ENCODE assay signal across 16 mouse cellular contexts in genomic region chr8:107401866-107402265, GRCm38 (mm10). TPM values are rescaled to one million over a fixed set of nuclear protein-coding genes. Genes with fewer than 3 reads are reported as not detected.
DNase-seq lines count a peak whose midpoint lies in the region; ATAC-seq and TF ChIP-seq lines count a peak whose summit lies in the region.
"Had no signal": no experiment of that assay in that cellular context is flagged by ENCODE, and none has a peak within 500 bp of the region (broad histone marks: within the 10 kb centered on the region; RNA-seq: fewer than 3 reads in every experiment).

No protein-coding gene starts in this region.

- H3K36me3 ChIP-seq in limb, embryonic 10.5 days = 0 out of 2 replicates have a peak, but pooled peaks cover under 1% of the 10 kb centered on the region
- no peaks in the 10 kb centered on the region for H3K36me3 ChIP-seq in myocyte (ENCODE audit: control insufficient read depth, insufficient read depth)
- no peaks in the 10 kb centered on the region for H3K36me3 ChIP-seq in midbrain, embryonic 15.5 days (replicated peaks)
- no peaks in the 10 kb centered on the region for H3K36me3 ChIP-seq in hindbrain, embryonic 10.5 days

- no peak for DNase-seq in layer of hippocampus, adult 2 months (ENCODE audit: low spot score in 2 of 2)
- DNase-seq in layer of hippocampus, postnatal 25 days (ENCODE audit: extremely low spot score in 1 of 2, low spot score in 1 of 2) = no peak
- DNase-seq in NIH3T3 (ENCODE audit: low read depth) = peak; percentile 31
- no peak for DNase-seq in limb, embryonic 10.5 days (ENCODE audit: low spot score)
- no peak for DNase-seq in hindbrain, embryonic 10.5 days (ENCODE audit: low spot score)
- no peak for DNase-seq in thymus, postnatal 0 days (ENCODE audit: low spot score)
- DNase-seq: cerebellum, adult 9-11 months; heart, postnatal 4 days; lung, postnatal 36 days; midbrain, embryonic 14.5 days had no signal

- no peaks in the 10 kb centered on the region for H3K27me3 ChIP-seq in limb, embryonic 10.5 days (ENCODE audit: low read depth, poor library complexity, severe bottlenecking)
- H3K27me3 ChIP-seq in myocyte (ENCODE audit: control insufficient read depth, insufficient read depth, insufficient read length) = no peaks in the 10 kb centered on the region
- no peaks in the 10 kb centered on the region for H3K27me3 ChIP-seq in midbrain, embryonic 15.5 days (replicated peaks)
- no peaks in the 10 kb centered on the region for H3K27me3 ChIP-seq in hindbrain, embryonic 10.5 days (ENCODE audit: insufficient read depth, poor library complexity, severe bottlenecking)
- H3K27me3 ChIP-seq: forebrain, embryonic 13.5 days; neural tube, embryonic 12.5 days; Patski had no signal

- 81% methylated on average over 5 of the region's 5 CpGs for WGBS in limb, embryonic 10.5 days
- 87% methylated on average over 5 of the region's 5 CpGs for WGBS in midbrain, embryonic 15.5 days
- 83% methylated on average over 5 of the region's 5 CpGs for WGBS in hindbrain, embryonic 10.5 days

- no peak for TF ChIP-seq CTCF in layer of hippocampus, adult 2 months (conservative IDR thresholded peaks at IDR 0.05)

- no peaks in the 10 kb centered on the region for H3K9me3 ChIP-seq in limb, embryonic 10.5 days (replicated peaks)
- H3K9me3 ChIP-seq in midbrain, embryonic 15.5 days = no peaks in the 10 kb centered on the region
- no peaks in the 10 kb centered on the region for H3K9me3 ChIP-seq in hindbrain, embryonic 10.5 days
- H3K9me3 ChIP-seq: forebrain, embryonic 13.5 days; neural tube, embryonic 12.5 days had no signal

- H3K4me3 ChIP-seq in layer of hippocampus, adult 2 months = no peak overlapping the region
- H3K4me3 ChIP-seq in limb, embryonic 10.5 days = no peak overlapping the region
- peak overlapping the region; percentile 31 for H3K4me3 ChIP-seq in myocyte
- no peak overlapping the region for H3K4me3 ChIP-seq in midbrain, embryonic 15.5 days
- H3K4me3 ChIP-seq in hindbrain, embryonic 10.5 days = no peak overlapping the region
- H3K4me3 ChIP-seq: neural tube, embryonic 12.5 days had no signal

- no peak for ATAC-seq in midbrain, embryonic 15.5 days (replicated peaks)
- ATAC-seq: CD4-positive, CD25-positive, alpha-beta regulatory T cell, adult 4 months; Patski had no signal

- H3K4me2 ChIP-seq in myocyte (ENCODE audit: low read depth) = peak overlapping the region; percentile 94
- H3K4me2 ChIP-seq in midbrain, embryonic 15.5 days = no peak overlapping the region

- no peaks in the 10 kb centered on the region for H3K79me2 ChIP-seq in myocyte (ENCODE audit: control insufficient read depth, insufficient read depth)

- TF ChIP-seq POLR2A in myocyte (IDR thresholded peaks at IDR 0.05; ENCODE audit: insufficient read length, low read depth) = no peak

- peaks cover 47% of the 10 kb centered on the region for H3K4me1 ChIP-seq in limb, embryonic 10.5 days
- peaks cover 14% of the 10 kb centered on the region for H3K4me1 ChIP-seq in midbrain, embryonic 15.5 days
- H3K4me1 ChIP-seq in hindbrain, embryonic 10.5 days (replicated peaks) = peaks cover 26% of the 10 kb centered on the region

- H3ac ChIP-seq in myocyte (ENCODE audit: control insufficient read depth, insufficient read length) = no peak overlapping the region

- peak overlapping the region; percentile 73; the same call in 1 of the 2 replicates for H3K27ac ChIP-seq in layer of hippocampus, adult 2 months
- H3K27ac ChIP-seq in limb, embryonic 10.5 days = peak overlapping the region; percentile 88; the same call in 1 of the 2 replicates
- no peak overlapping the region for H3K27ac ChIP-seq in midbrain, embryonic 15.5 days
- no peak overlapping the region for H3K27ac ChIP-seq in hindbrain, embryonic 10.5 days
- H3K27ac ChIP-seq: forebrain, embryonic 13.5 days; neural tube, embryonic 12.5 days had no signal

- no peak overlapping the region for H3K9ac ChIP-seq in midbrain, embryonic 15.5 days
- H3K9ac ChIP-seq: forebrain, embryonic 13.5 days; neural tube, embryonic 12.5 days had no signal

TF ChIP-seq in myocyte, 11 proteins besides CTCF, POLR2A, EP300 and RAD21:
- TF ChIP-seq SRF (IDR thresholded peaks at IDR 0.05; ENCODE audit: control insufficient read depth, insufficient read length, low read depth) = no peak
- no peak for TF ChIP-seq TCF12 (IDR thresholded peaks at IDR 0.05; ENCODE audit: insufficient read depth, poor library complexity, severe bottlenecking)
- no peak for TF ChIP-seq USF1 (IDR thresholded peaks at IDR 0.05; ENCODE audit: low read depth)
- TF ChIP-seq CEBPB (IDR thresholded peaks at IDR 0.05; ENCODE audit: insufficient read depth, poor library complexity, severe bottlenecking) = no peak
- TF ChIP-seq MAX (IDR thresholded peaks at IDR 0.05; ENCODE audit: low read depth) = no peak
- TF ChIP-seq REST (IDR thresholded peaks at IDR 0.05; ENCODE audit: insufficient read depth, insufficient read length) = no peak

RNA-seq across cellular contexts. Expression of gene Nqo1, which starts 1.1 kb away (rescaled TPM):
- total RNA-seq in layer of hippocampus, adult 2 months (2021) = 1 to 10 TPM; 5.8 to 7.0 TPM
- total RNA-seq in layer of hippocampus, postnatal 25 days (2021) = 1 to 10 TPM; 5.3 to 5.7 TPM
- polyA plus RNA-seq in limb, embryonic 10.5 days (2016; fragmentation: Nextera tagmentation; extraction: Ambion mirVana) = 12.6 and 20.4 TPM in 2 replicates
- polyA plus RNA-seq in myocyte (2012; fragmentation: generic; extraction: Trizol) = 11.6 TPM
- polyA plus RNA-seq in midbrain, embryonic 15.5 days (2015; fragmentation: Nextera tagmentation; extraction: Ambion mirVana) = 4.1 and 5.5 TPM in 2 replicates
- polyA plus RNA-seq in hindbrain, embryonic 10.5 days (2016; fragmentation: Nextera tagmentation; extraction: Ambion mirVana) = 4.5 and 5.5 TPM in 2 replicates
- 140 and 157 TPM in 2 replicates for polyA plus RNA-seq in thymus, postnatal 0 days (2015; fragmentation: Nextera tagmentation; extraction: Ambion mirVana)

RNA-seq across cellular contexts. Expression of gene Nob1, which starts 23.0 kb away (rescaled TPM):
- 10 to 100 TPM; 38.5 to 48.6 TPM for total RNA-seq in layer of hippocampus, adult 2 months (2021)
- total RNA-seq in layer of hippocampus, postnatal 25 days (2021) = 10 to 100 TPM; 40.4 to 40.7 TPM
- 110 and 113 TPM in 2 replicates for polyA plus RNA-seq in limb, embryonic 10.5 days (2016; fragmentation: Nextera tagmentation; extraction: Ambion mirVana)
- polyA plus RNA-seq in myocyte (2012; fragmentation: generic; extraction: Trizol) = 61.4 TPM
- polyA plus RNA-seq in midbrain, embryonic 15.5 days (2015; fragmentation: Nextera tagmentation; extraction: Ambion mirVana) = 68.0 and 70.0 TPM in 2 replicates
- polyA plus RNA-seq in hindbrain, embryonic 10.5 days (2016; fragmentation: Nextera tagmentation; extraction: Ambion mirVana) = 91.8 and 92.7 TPM in 2 replicates
- 59.8 and 73.2 TPM in 2 replicates for polyA plus RNA-seq in thymus, postnatal 0 days (2015; fragmentation: Nextera tagmentation; extraction: Ambion mirVana)

RNA-seq across cellular contexts. Expression of gene Wwp2, which starts 34.3 kb away (rescaled TPM):
- total RNA-seq in layer of hippocampus, adult 2 months (2021) = 10 to 100 TPM; 37.1 to 38.0 TPM
- total RNA-seq in layer of hippocampus, postnatal 25 days (2021) = 10 to 100 TPM; 36.3 to 37.0 TPM
- polyA plus RNA-seq in limb, embryonic 10.5 days (2016; fragmentation: Nextera tagmentation; extraction: Ambion mirVana) = 55.9 and 116 TPM in 2 replicates
- polyA plus RNA-seq in myocyte (2012; fragmentation: generic; extraction: Trizol) = 59.8 TPM
- 43.0 and 44.3 TPM in 2 replicates for polyA plus RNA-seq in midbrain, embryonic 15.5 days (2015; fragmentation: Nextera tagmentation; extraction: Ambion mirVana)
- 61.7 and 64.6 TPM in 2 replicates for polyA plus RNA-seq in hindbrain, embryonic 10.5 days (2016; fragmentation: Nextera tagmentation; extraction: Ambion mirVana)
- polyA plus RNA-seq in thymus, postnatal 0 days (2015; fragmentation: Nextera tagmentation; extraction: Ambion mirVana) = 65.1 and 75.2 TPM in 2 replicates

Comparison
In these comparisons a context has a peak if more than half of its experiments do, and no peak if none do; other contexts are left out.
1. H3K27ac ChIP-seq: peak in layer of hippocampus, adult 2 months (single experiment) and limb, embryonic 10.5 days (single experiment); none in midbrain, embryonic 15.5 days (single experiment) and hindbrain, embryonic 10.5 days (single experiment).